Mouse (Mus musculus) bone marrow, adult 2 months (tissue): ENCODE measurements around the gene Cdkl1.

Source experiments
- CTCF ChIP-seq: fragments of 200-500 bp; IDR thresholded peaks from 2 replicates; pipeline ENCODE4 v1.5.1; 2011; ENCODE audit warnings: low read length, control low read depth; ENCODE audit not compliant: control insufficient read depth, insufficient read depth
- POLR2A ChIP-seq: fragments of 200-500 bp; IDR thresholded peaks from 2 replicates; pipeline ENCODE4 v1.6.1; 2011; ENCODE audit warnings: low read depth, mild to moderate bottlenecking, control low read depth, low read length, borderline replicate concordance; ENCODE audit not compliant: control insufficient read depth

- TF ChIP-seq CTCF (no peak), POLR2A (no peak)
These were observed 13.7 kb downstream of the Cdkl1 start for GRCm38 (mm10) chr12:69777341-69777730.
